Mouse (Mus musculus) cortical plate, adult 2 months (tissue): ENCODE measurements around the gene Smpd1.

Experiments
- CTCF ChIP-seq: fragments of 200-500 bp; IDR thresholded peaks from 2 replicates; pipeline ENCODE4 v1.5.1; 2011; ENCODE audit warnings: mild to moderate bottlenecking, control low read depth, low read length; ENCODE audit not compliant: insufficient read depth; ENCODE audit errors: extremely low read depth
- POLR2A ChIP-seq: fragments of 200-500 bp; IDR thresholded peaks from 2 replicates; pipeline ENCODE4 v1.6.1; 2011; ENCODE audit warnings: mild to moderate bottlenecking, low read length, control low read depth; ENCODE audit not compliant: insufficient read depth; ENCODE audit errors: extremely low read depth

GRCm38 (mm10) chr7:105588325-105588912 lies 34.3 kb downstream of the Smpd1 start:
- TF ChIP-seq CTCF, result no peak
- TF ChIP-seq POLR2A, result no peak
